Mouse (Mus musculus): Measurements from ENCODE around the gene Foxred1. TPM values are rescaled to one million over a fixed set of nuclear protein-coding genes. Genes with fewer than 3 reads are reported as not detected.
A peak's percentile ranks its signal among the peaks of the same experiment; 100 is the strongest.

The Foxred1 gene
- total and polyA plus RNA-seq, 2 experiments from 2014 or later = 88.0 to 93.1 TPM

GRCm38 (mm10) chr9:35175251-35176123 is 35.4 kb downstream of the Foxred1 start, which contains the start of gene Dcps:
TSS of gene Dcps (minus strand) at chr9:35176061.
- no peaks in the 10 kb centered on the region for H3K27me3 ChIP-seq (ENCODE audit: control insufficient read depth, insufficient read depth, low read length)
- 0 out of 2 replicates have a peak, but pooled peaks cover 4% of the 10 kb centered on the region for H3K36me3 ChIP-seq (replicated peaks; ENCODE audit: control insufficient read depth, insufficient read depth, low read length)
- 0 out of 2 replicates have a peak, but pooled peaks cover 9% of the 10 kb centered on the region for H3K4me1 ChIP-seq (ENCODE audit: control insufficient read depth, insufficient read depth)
- ATAC-seq (ENCODE audit: insufficient read depth, low read depth) = peak; percentile 98
- TF ChIP-seq EP300 (IDR thresholded peaks at IDR 0.05; ENCODE audit: low read depth) (no peak), CTCF (IDR thresholded peaks at IDR 0.05; ENCODE audit: low read depth) (peak; percentile 36)
- H3K9ac ChIP-seq (replicated peaks; ENCODE audit: low read depth, low read length) = peak within 1 kb of the TSS; percentile 50; the same call in 1 of the 2 replicates
- H3K27ac ChIP-seq (ENCODE audit: low read depth) = peak within 1 kb of the TSS; percentile 80
- H3K9me3 ChIP-seq (replicated peaks; ENCODE audit: control insufficient read depth, low read length) = no peaks in the 10 kb centered on the region
- WGBS = under 1% methylated on average over 38 of the region's 38 CpGs
- DNase-seq (ENCODE audit: low spot score) = peak; percentile 96
- H3K4me3 ChIP-seq (ENCODE audit: low read depth, low read length) = peak within 1 kb of the TSS; percentile 66
- peak within 1 kb of the TSS; percentile 77 for H3K4me2 ChIP-seq (ENCODE audit: low read depth, low read length)

GRCm38 (mm10) chr9:35173331-35173730 is 37.5 kb downstream of the Foxred1 start:
- WGBS = 78% methylated on average over 1 of the region's 1 CpGs

GRCm38 (mm10) chr9:35170071-35170470 is 40.8 kb downstream of the Foxred1 start:
- no peak overlapping the region for H3K4me3 ChIP-seq (ENCODE audit: low read depth, low read length)
- H3K27me3 ChIP-seq (ENCODE audit: control insufficient read depth, insufficient read depth, low read length) = no peaks in the 10 kb centered on the region
- H3K9me3 ChIP-seq (replicated peaks; ENCODE audit: control insufficient read depth, low read length) = no peaks in the 10 kb centered on the region
- 0 out of 2 replicates have a peak, but pooled peaks cover 15% of the 10 kb centered on the region for H3K36me3 ChIP-seq (replicated peaks; ENCODE audit: control insufficient read depth, insufficient read depth, low read length)
- ATAC-seq (ENCODE audit: insufficient read depth, low read depth) (no peak), DNase-seq (ENCODE audit: low spot score) (no peak)
- no peak for TF ChIP-seq EP300 (IDR thresholded peaks at IDR 0.05; ENCODE audit: low read depth)
- no peak for TF ChIP-seq CTCF (IDR thresholded peaks at IDR 0.05; ENCODE audit: low read depth)
- no peak overlapping the region for H3K9ac ChIP-seq (replicated peaks; ENCODE audit: low read depth, low read length)
- 0 out of 2 replicates have a peak, but pooled peaks cover 4% of the 10 kb centered on the region for H3K4me1 ChIP-seq (ENCODE audit: control insufficient read depth, insufficient read depth)
- no peak overlapping the region for H3K27ac ChIP-seq (ENCODE audit: low read depth)
- no peak overlapping the region for H3K4me2 ChIP-seq (ENCODE audit: low read depth, low read length)
- WGBS = 90% methylated on average over 7 of the region's 7 CpGs

More at GRCm38 (mm10) chr9:35173331-35173730, 37.5 kb downstream of the Foxred1 start:
- Histone ChIP-seq H3K4me1 (ENCODE audit: control insufficient read depth, insufficient read depth) (0 out of 2 replicates have a peak, but pooled peaks cover 9% of the 10 kb centered on the region), H3K27me3 (ENCODE audit: control insufficient read depth, insufficient read depth, low read length) (no peaks in the 10 kb centered on the region), H3K4me3 (ENCODE audit: low read depth, low read length) (no peak overlapping the region), H3K9ac (replicated peaks; ENCODE audit: low read depth, low read length) (no peak overlapping the region), H3K27ac (ENCODE audit: low read depth) (no peak overlapping the region), H3K9me3 (replicated peaks; ENCODE audit: control insufficient read depth, low read length) (no peaks in the 10 kb centered on the region), H3K4me2 (ENCODE audit: low read depth, low read length) (no peak overlapping the region), H3K36me3 (replicated peaks; ENCODE audit: control insufficient read depth, insufficient read depth, low read length) (0 out of 2 replicates have a peak, but pooled peaks cover 15% of the 10 kb centered on the region)
- DNase-seq (ENCODE audit: low spot score) (no peak), ATAC-seq (ENCODE audit: insufficient read depth, low read depth) (no peak)
- TF ChIP-seq EP300 (IDR thresholded peaks at IDR 0.05; ENCODE audit: low read depth) = no peak
- TF ChIP-seq CTCF (IDR thresholded peaks at IDR 0.05; ENCODE audit: low read depth) = no peak

GRCm38 (mm10) chr9:35166798-35167635 is 43.8 kb downstream of the Foxred1 start:
- no peak overlapping the region for H3K9ac ChIP-seq (replicated peaks; ENCODE audit: low read depth, low read length)
- no peak for DNase-seq (ENCODE audit: low spot score)
- H3K4me2 ChIP-seq (ENCODE audit: low read depth, low read length) = no peak overlapping the region
- no peaks in the 10 kb centered on the region for H3K4me1 ChIP-seq (ENCODE audit: control insufficient read depth, insufficient read depth)
- no peak overlapping the region for H3K27ac ChIP-seq (ENCODE audit: low read depth)
- no peak overlapping the region for H3K4me3 ChIP-seq (ENCODE audit: low read depth, low read length)
- no peaks in the 10 kb centered on the region for H3K27me3 ChIP-seq (ENCODE audit: control insufficient read depth, insufficient read depth, low read length)
- TF ChIP-seq CTCF (IDR thresholded peaks at IDR 0.05; ENCODE audit: low read depth) (no peak), EP300 (IDR thresholded peaks at IDR 0.05; ENCODE audit: low read depth) (no peak)
- 0 out of 2 replicates have a peak, but pooled peaks cover 15% of the 10 kb centered on the region for H3K36me3 ChIP-seq (replicated peaks; ENCODE audit: control insufficient read depth, insufficient read depth, low read length)
- ATAC-seq (ENCODE audit: insufficient read depth, low read depth) = peak; percentile 8; the same call in 1 of the 2 replicates
- H3K9me3 ChIP-seq (replicated peaks; ENCODE audit: control insufficient read depth, low read length) = no peaks in the 10 kb centered on the region
- WGBS = 67% methylated on average over 9 of the region's 9 CpGs

- Histone ChIP-seq H3K27me3 (ENCODE audit: control insufficient read depth, insufficient read depth, low read length) (no peaks in the 10 kb centered on the region), H3K9ac (replicated peaks; ENCODE audit: low read depth, low read length) (no peak overlapping the region), H3K27ac (ENCODE audit: low read depth) (no peak overlapping the region), H3K9me3 (replicated peaks; ENCODE audit: control insufficient read depth, low read length) (no peaks in the 10 kb centered on the region), H3K36me3 (replicated peaks; ENCODE audit: control insufficient read depth, insufficient read depth, low read length) (0 out of 2 replicates have a peak, but pooled peaks cover 15% of the 10 kb centered on the region), H3K4me2 (ENCODE audit: low read depth, low read length) (no peak overlapping the region), H3K4me3 (ENCODE audit: low read depth, low read length) (no peak overlapping the region), H3K4me1 (ENCODE audit: control insufficient read depth, insufficient read depth) (no peaks in the 10 kb centered on the region)
- 24% methylated on average over 3 of the region's 3 CpGs for WGBS
- ATAC-seq (ENCODE audit: insufficient read depth, low read depth) (peak; percentile 50; the same call in 1 of the 2 replicates), DNase-seq (ENCODE audit: low spot score) (peak; percentile 67)
- TF ChIP-seq EP300 (IDR thresholded peaks at IDR 0.05; ENCODE audit: low read depth) (no peak), CTCF (IDR thresholded peaks at IDR 0.05; ENCODE audit: low read depth) (peak; percentile 67)
These were observed 44.6 kb downstream of the Foxred1 start for GRCm38 (mm10) chr9:35166144-35166797.
